Mouse (Mus musculus) cerebellum, adult 11-12 months (tissue): Measurements from ENCODE around the gene Wdr83os.

ENCODE experiments used
- DNase-seq: peaks from one replicate; pipeline ENCODE4 v3.0.0; 2022

The Wdr83os gene

GRCm38 (mm10) chr8:85080532-85081215, at the start of gene Wdr83os:
Gene Wdr83os, plus strand, starts transcription at chr8:85080740.
- no peak for DNase-seq

- no peak for DNase-seq
Measured at GRCm38 (mm10) chr8:85032622-85033311, 47.8 kb upstream of the Wdr83os start.

- no peak for DNase-seq
Measured at GRCm38 (mm10) chr8:85033867-85034266, 46.7 kb upstream of the Wdr83os start.

GRCm38 (mm10) chr8:85034764-85035163, 45.8 kb upstream of the Wdr83os start:
- peak; percentile 72 for DNase-seq

- no peak for DNase-seq
Measured at GRCm38 (mm10) chr8:85035165-85035727, 45.3 kb upstream of the Wdr83os start.

- DNase-seq: no peak
Measured at GRCm38 (mm10) chr8:85035728-85036310, 44.7 kb upstream of the Wdr83os start.

GRCm38 (mm10) chr8:85036381-85036717, 44.2 kb upstream of the Wdr83os start:
- no peak for DNase-seq

GRCm38 (mm10) chr8:85036718-85037365, 43.7 kb upstream of the Wdr83os start, which contains the start of gene Tnpo2:
Gene Tnpo2, plus strand, starts transcription at chr8:85036915.
- peak; percentile 94 for DNase-seq

GRCm38 (mm10) chr8:85037366-85037680, 43.2 kb upstream of the Wdr83os start:
- DNase-seq: no peak

GRCm38 (mm10) chr8:85037681-85038531, 42.6 kb upstream of the Wdr83os start:
- DNase-seq: peak; percentile 60

- no peak for DNase-seq
Measured at GRCm38 (mm10) chr8:85043619-85044018, 36.9 kb upstream of the Wdr83os start.

- no peak for DNase-seq
Measured at GRCm38 (mm10) chr8:85057367-85057766, 23.2 kb upstream of the Wdr83os start.

- peak; percentile 89 for DNase-seq
Measured at GRCm38 (mm10) chr8:85059879-85060616, 20.5 kb upstream of the Wdr83os start, which contains the start of gene Fbxw9. Gene Fbxw9, plus strand, starts transcription at chr8:85060055.

GRCm38 (mm10) chr8:85062603-85063002, 17.9 kb upstream of the Wdr83os start:
- no peak for DNase-seq

GRCm38 (mm10) chr8:85065213-85065612, 15.3 kb upstream of the Wdr83os start:
- no peak for DNase-seq

GRCm38 (mm10) chr8:85067155-85067554, 13.4 kb upstream of the Wdr83os start:
- no peak for DNase-seq

GRCm38 (mm10) chr8:85067982-85068381, 12.6 kb upstream of the Wdr83os start, which contains the start of gene Gm5741:
Gene Gm5741, minus strand, starts transcription at chr8:85067982.
- DNase-seq: no peak

GRCm38 (mm10) chr8:85071041-85071440, 9.5 kb upstream of the Wdr83os start:
- DNase-seq: no peak

- DNase-seq: peak; percentile 90
Measured at GRCm38 (mm10) chr8:85071514-85072281, 8.8 kb upstream of the Wdr83os start, which contains the start of gene Dhps. Gene Dhps, plus strand, starts transcription at chr8:85071757.

GRCm38 (mm10) chr8:85072364-85072929, 8.1 kb upstream of the Wdr83os start:
- no peak for DNase-seq
